Mouse (Mus musculus) adrenal gland, adult 10 weeks (tissue): ENCODE data around the gene Pabpc4. TPM values are rescaled to one million over a fixed set of nuclear protein-coding genes. Genes with fewer than 3 reads are reported as not detected.

Experiments
- polyA plus RNA-seq: library from polyadenylated mRNA; stranded (reverse); fragments of 350-450 nt; fragmentation: Illumina TruSeq; extraction: RNeasy Lipid Tissue Mini Kit (QIAGEN cat#74804); gene quantifications from one replicate; pipeline ENCODE4 v1.2.3, GENCODE M21; 2014; ENCODE audit warnings: low read depth, low replicate concordance

The Pabpc4 gene
- polyA plus RNA-seq = 27.8 TPM

DNA sequence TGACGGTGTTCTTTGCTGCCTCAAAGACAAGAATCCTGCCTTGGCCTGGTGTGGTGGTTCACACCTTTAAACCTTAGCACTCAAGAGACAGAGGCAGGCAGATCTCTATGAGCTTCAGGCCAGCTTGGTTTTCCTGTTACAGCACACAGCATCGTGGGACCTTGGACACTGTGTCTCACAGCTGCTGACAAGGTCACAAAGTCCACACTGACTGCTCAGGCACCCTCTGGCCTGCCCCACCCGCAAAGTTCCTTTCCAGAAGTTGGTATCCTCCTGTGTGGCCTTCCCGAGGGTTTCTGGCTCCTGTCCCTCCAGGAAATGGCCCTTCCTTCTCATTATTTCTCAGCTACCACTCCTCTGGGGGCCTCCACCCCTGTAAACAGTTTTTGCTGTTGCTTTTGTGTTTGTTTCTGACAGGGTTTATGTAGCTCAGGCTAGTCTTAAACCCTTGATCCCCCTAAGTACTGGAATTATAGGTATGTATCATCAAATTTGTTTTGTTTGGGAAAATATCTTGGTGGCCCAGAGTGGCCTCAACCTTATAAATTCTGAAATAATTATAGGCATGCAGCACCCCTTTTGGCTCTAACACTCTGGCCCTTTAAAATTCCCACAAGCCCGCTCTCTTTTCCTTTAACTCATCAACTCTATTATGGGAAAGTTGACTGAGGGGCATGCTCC, at the start of gene Pabpc4:
TSS of gene Pabpc4 (plus strand) at position 631 of the 681 bp plus-strand sequence.

DNA sequence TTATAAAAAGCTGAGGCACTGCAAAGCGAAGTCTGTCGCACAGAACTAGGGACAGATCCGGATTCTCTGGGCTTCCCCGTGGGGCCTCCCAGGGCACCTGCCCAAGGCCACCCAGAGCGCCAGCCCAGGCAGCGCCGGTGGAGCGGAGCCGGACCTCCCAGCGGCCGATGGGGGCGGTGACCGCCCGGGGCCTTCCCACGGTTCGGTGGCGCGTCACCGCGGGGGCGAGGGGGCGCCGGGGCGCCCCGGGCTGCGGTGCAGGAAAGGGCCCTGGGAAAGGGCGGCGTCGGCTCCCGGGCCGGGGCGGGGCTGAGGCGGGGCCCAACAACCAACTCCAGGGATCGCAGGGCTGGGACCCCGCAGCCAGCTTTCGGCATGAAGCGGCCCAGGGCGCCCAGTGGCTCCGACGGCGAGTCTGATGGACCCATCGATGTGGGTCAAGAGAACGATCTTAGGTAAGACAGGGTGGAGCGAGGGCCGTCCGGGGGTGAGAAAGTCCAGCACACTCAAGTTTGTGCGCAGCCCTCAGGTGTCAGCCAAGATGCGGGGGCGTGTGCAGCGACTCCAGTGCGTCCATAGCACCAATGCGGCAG, 28.6 kb upstream of the Pabpc4 start, which contains the start of gene Heyl:
TSS of gene Heyl (plus strand) at position 65 of the 593 bp plus-strand sequence.

DNA sequence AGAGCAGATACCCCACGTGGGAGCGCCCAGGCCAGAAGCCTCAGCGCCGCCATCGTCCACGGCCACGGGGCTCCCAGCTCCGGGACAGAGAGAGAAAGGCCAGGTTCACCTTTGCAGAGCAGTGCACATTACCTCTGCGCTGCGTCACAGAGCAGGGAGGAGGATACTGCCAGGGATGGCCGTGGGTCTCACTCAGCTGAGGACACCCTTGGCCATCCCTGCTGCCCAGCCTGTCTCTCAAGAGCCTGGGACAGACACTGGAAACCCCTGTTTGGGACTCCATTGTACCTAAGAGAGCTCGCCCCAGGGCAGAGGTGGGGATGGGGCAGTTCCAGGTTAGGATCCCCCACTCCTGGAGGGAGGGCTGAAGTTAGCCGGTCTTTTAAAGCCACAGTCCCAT, 61.4 kb downstream of the Pabpc4 start, which contains the start of gene Oxct2a:
TSS of gene Oxct2a (minus strand) at position 101 of the 400 bp plus-strand sequence.

DNA sequence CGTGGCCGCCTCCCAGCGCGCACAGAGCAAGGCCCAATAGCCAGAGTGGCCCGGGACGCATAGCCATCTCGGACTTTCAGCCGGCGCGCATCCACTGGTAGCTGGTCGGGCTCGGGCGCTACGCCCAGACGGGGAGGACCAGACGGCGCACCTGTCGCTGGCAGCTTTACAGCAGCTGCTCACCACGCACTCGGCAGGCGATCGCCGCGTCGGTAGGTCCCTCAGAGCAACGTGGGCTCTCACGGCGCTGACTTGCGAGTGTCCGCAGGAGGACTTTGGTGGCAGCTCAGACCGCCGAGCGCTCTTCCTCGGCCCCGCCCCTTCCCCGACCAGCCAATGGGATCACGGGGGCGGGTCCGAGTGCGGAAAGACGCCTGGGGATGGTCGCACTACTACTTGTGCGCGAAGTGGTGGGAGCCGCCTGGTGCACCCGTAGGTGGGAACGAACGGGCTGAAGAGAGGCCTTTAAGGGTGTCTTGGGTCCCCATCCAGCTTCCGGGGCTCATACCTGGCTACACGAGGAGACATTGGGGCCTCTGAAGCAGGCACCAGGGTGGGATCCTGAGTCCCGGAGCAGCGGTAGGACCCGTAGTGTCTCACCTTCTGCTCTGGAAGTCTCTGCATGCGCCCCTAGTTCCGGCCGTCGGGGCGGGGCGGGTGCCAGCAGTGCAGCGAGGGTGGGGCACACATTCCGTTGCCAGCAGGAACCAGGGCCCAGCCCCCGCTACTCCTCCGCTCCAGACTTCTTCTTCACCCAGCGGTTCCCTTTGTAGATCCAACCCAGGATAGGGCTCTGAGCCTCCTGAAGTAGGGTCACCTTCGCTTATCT, 80.7 kb downstream of the Pabpc4 start, which contains the start of gene Bmp8a:
TSS of gene Bmp8a (minus strand) at position 611 of the 829 bp plus-strand sequence.

Other genes with a start within 250 kb of the Pabpc4 start
- 24.0 TPM for gene Trit1, start 245.8 kb upstream of the Pabpc4 start, polyA plus RNA-seq
- not detected for gene Bmp8b, start 157.2 kb upstream of the Pabpc4 start, polyA plus RNA-seq
- gene Oxct2b, start 146.1 kb upstream of the Pabpc4 start, polyA plus RNA-seq = not detected
- gene Ppie, start 122.4 kb upstream of the Pabpc4 start, polyA plus RNA-seq = 24.7 TPM
- 2.1 TPM for gene Hpcal4, start 79.1 kb upstream of the Pabpc4 start, polyA plus RNA-seq
- 2.0 TPM for gene Nt5c1a, start 60.8 kb upstream of the Pabpc4 start, polyA plus RNA-seq
- 2.4 TPM for gene Heyl, start 28.8 kb upstream of the Pabpc4 start, polyA plus RNA-seq
- gene Oxct2a, start 61.3 kb downstream of the Pabpc4 start, polyA plus RNA-seq = not detected
- gene Bmp8a, start 80.9 kb downstream of the Pabpc4 start, polyA plus RNA-seq = not detected